Mouse (Mus musculus) heart, adult 8-10 months (tissue): ENCODE data around the gene Senp2. TPM values are rescaled to one million over a fixed set of nuclear protein-coding genes. Genes with fewer than 3 reads are reported as not detected.

ENCODE experiments used
- DNase-seq: peaks from one replicate; pipeline ENCODE4 v3.0.0; 2022; ENCODE audit warnings: low spot score
- total RNA-seq, 4 experiments: library from RNA; stranded (reverse); gene quantifications; 2 replicates each; pipeline ENCODE4 v1.2.4; 2022

Senp2 gene
- total RNA-seq, 4 experiments from 2014 or later: 21.7 to 28.2 (median 27.1) TPM

GRCm38 (mm10) chr16:22097659-22098058, 88.4 kb downstream of the Senp2 start:
- DNase-seq: no peak

Other genes starting within 250 kb of the Senp2 start
- gene Ehhadh, start 221.7 kb upstream of the Senp2 start, total RNA-seq: 10 to 100 TPM; 10.8 to 17.3 (median 14.3) TPM
- gene Map3k13, start 215.1 kb upstream of the Senp2 start, total RNA-seq: 1 to 10 TPM in 1 of 4 experiments, under 1 TPM in 3; 0.78 to 1.5 (median 0.84) TPM
- 10 to 100 TPM; 11.1 to 17.8 (median 14.1) TPM for gene Tmem41a, start 61.9 kb upstream of the Senp2 start, total RNA-seq
- gene Liph, start 13.8 kb upstream of the Senp2 start, total RNA-seq: not detected
- gene Igf2bp2, start 153.8 kb downstream of the Senp2 start, total RNA-seq: 1 to 10 TPM; 3.6 to 4.4 (median 3.9) TPM